ENCODE assay signal across 8 mouse cellular contexts in the genomic region with DNA sequence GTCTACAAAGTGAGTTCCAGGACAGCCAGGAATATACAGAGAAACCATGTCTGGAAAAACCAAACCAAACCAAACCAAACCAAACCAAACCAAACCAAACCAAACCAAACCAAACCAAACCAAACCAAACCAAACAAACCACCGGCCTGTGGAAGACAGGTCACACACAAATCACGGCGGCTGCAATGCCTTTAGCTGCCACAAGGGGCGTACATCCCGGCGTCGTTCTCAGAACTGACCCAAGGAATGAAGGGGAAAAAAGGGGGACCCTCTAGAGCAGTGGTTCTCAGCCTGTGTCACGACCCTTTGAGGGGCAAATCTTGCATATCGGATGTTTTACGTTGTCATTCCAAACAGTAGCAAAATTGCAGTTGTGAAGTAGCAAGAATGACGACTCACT. TPM values are rescaled to one million over a fixed set of nuclear protein-coding genes. Genes with fewer than 3 reads are reported as not detected.
DNase-seq lines count a peak whose midpoint lies in the region; ATAC-seq and TF ChIP-seq lines count a peak whose summit lies in the region.

No protein-coding gene starts in this region.

- H3K4me1 ChIP-seq in hindbrain, embryonic 11.5 days (replicated peaks; ENCODE audit: control insufficient read depth, insufficient read depth, low read length): no peaks in the 10 kb centered on the region
- H3K4me1 ChIP-seq in hindbrain, embryonic 16.5 days (ENCODE audit: control insufficient read depth, insufficient read depth, low read depth, low read length): no peaks in the 10 kb centered on the region; the same call in 1 of the 2 replicates
- no peaks in the 10 kb centered on the region for H3K4me1 ChIP-seq in limb, embryonic 11.5 days (ENCODE audit: control insufficient read depth, insufficient read depth, low read length)
- H3K4me1 ChIP-seq in stomach, postnatal 0 days (replicated peaks; ENCODE audit: control insufficient read depth, insufficient read depth): no peaks in the 10 kb centered on the region
- no peaks in the 10 kb centered on the region for H3K4me1 ChIP-seq in hindbrain, embryonic 14.5 days (replicated peaks; ENCODE audit: control insufficient read depth, insufficient read depth, low read length)

- TF ChIP-seq EP300 in stomach, postnatal 0 days (optimal IDR thresholded peaks at IDR 0.05): no peak

- H3K9ac ChIP-seq in hindbrain, embryonic 11.5 days (ENCODE audit: low read depth, low read length): no peak overlapping the region
- H3K9ac ChIP-seq in hindbrain, embryonic 16.5 days (ENCODE audit: low read depth, low read length): no peak overlapping the region
- no peak overlapping the region for H3K9ac ChIP-seq in limb, embryonic 11.5 days (ENCODE audit: low read length)
- no peak overlapping the region for H3K9ac ChIP-seq in stomach, postnatal 0 days (ENCODE audit: low read length)
- no peak overlapping the region for H3K9ac ChIP-seq in hindbrain, embryonic 14.5 days

- ATAC-seq in hindbrain, embryonic 11.5 days (ENCODE audit: low FRiP score): no peak
- no peak for ATAC-seq in hindbrain, embryonic 16.5 days
- no peak for ATAC-seq in limb, embryonic 11.5 days (ENCODE audit: insufficient number of reproducible peaks, low FRiP score, low TSS enrichment, low read depth)
- ATAC-seq in stomach, postnatal 0 days (ENCODE audit: low FRiP score, low TSS enrichment): no peak
- no peak for ATAC-seq in hindbrain, embryonic 14.5 days (ENCODE audit: low FRiP score)

- H3K27me3 ChIP-seq in hindbrain, embryonic 11.5 days (ENCODE audit: control insufficient read depth, insufficient read depth, low read length): no peaks in the 10 kb centered on the region
- no peaks in the 10 kb centered on the region for H3K27me3 ChIP-seq in hindbrain, embryonic 16.5 days (replicated peaks; ENCODE audit: control insufficient read depth, insufficient read depth, low read length)
- no peaks in the 10 kb centered on the region for H3K27me3 ChIP-seq in limb, embryonic 11.5 days (ENCODE audit: control insufficient read depth, insufficient read depth, low read length)
- no peaks in the 10 kb centered on the region for H3K27me3 ChIP-seq in stomach, postnatal 0 days (ENCODE audit: control insufficient read depth, insufficient read depth, low read length)
- H3K27me3 ChIP-seq in hindbrain, embryonic 14.5 days (ENCODE audit: control insufficient read depth, insufficient read depth, low read length): no peaks in the 10 kb centered on the region

- no peak overlapping the region for H3K27ac ChIP-seq in hindbrain, embryonic 11.5 days (ENCODE audit: low read depth, low read length)
- no peak overlapping the region for H3K27ac ChIP-seq in hindbrain, embryonic 16.5 days (ENCODE audit: low read depth, low read length)
- H3K27ac ChIP-seq in limb, embryonic 11.5 days (replicated peaks; ENCODE audit: low read depth, low read length): no peak overlapping the region
- H3K27ac ChIP-seq in stomach, postnatal 0 days (replicated peaks): no peak overlapping the region
- no peak overlapping the region for H3K27ac ChIP-seq in hindbrain, embryonic 14.5 days

- TF ChIP-seq CTCF in stomach, postnatal 0 days (IDR thresholded peaks at IDR 0.05; ENCODE audit: low read depth): peak; percentile 77

- no peaks in the 10 kb centered on the region for H3K36me3 ChIP-seq in hindbrain, embryonic 11.5 days (ENCODE audit: control insufficient read depth, insufficient read depth, low read length)
- H3K36me3 ChIP-seq in hindbrain, embryonic 16.5 days (ENCODE audit: control insufficient read depth, insufficient read depth, low read length): no peaks in the 10 kb centered on the region
- no peaks in the 10 kb centered on the region for H3K36me3 ChIP-seq in limb, embryonic 11.5 days (ENCODE audit: control insufficient read depth, insufficient read depth, low read length)
- no peaks in the 10 kb centered on the region for H3K36me3 ChIP-seq in stomach, postnatal 0 days (ENCODE audit: control insufficient read depth, insufficient read depth, low read length)
- H3K36me3 ChIP-seq in hindbrain, embryonic 14.5 days (replicated peaks; ENCODE audit: control insufficient read depth, insufficient read depth): no peaks in the 10 kb centered on the region

- H3K4me2 ChIP-seq in hindbrain, embryonic 11.5 days (replicated peaks; ENCODE audit: low read depth, low read length): no peak overlapping the region
- no peak overlapping the region for H3K4me2 ChIP-seq in hindbrain, embryonic 16.5 days (ENCODE audit: low read length)
- H3K4me2 ChIP-seq in limb, embryonic 11.5 days (ENCODE audit: low read depth, severe bottlenecking): no peak overlapping the region
- H3K4me2 ChIP-seq in stomach, postnatal 0 days (replicated peaks; ENCODE audit: low read depth): no peak overlapping the region
- no peak overlapping the region for H3K4me2 ChIP-seq in hindbrain, embryonic 14.5 days (replicated peaks)

- 37% methylated on average over 11 of the region's 11 CpGs for WGBS in hindbrain, embryonic 11.5 days
- WGBS in hindbrain, embryonic 16.5 days: 38% methylated on average over 11 of the region's 11 CpGs
- 38% methylated on average over 11 of the region's 11 CpGs for WGBS in limb, embryonic 11.5 days
- WGBS in stomach, postnatal 0 days: 37% methylated on average over 11 of the region's 11 CpGs
- whole genome bisulfite sequencing in hindbrain, embryonic 14.5 days: 46% methylated on average over 11 of the region's 11 CpGs

- no peak overlapping the region for H3K4me3 ChIP-seq in hindbrain, embryonic 11.5 days (ENCODE audit: low read depth, low read length)
- no peak overlapping the region for H3K4me3 ChIP-seq in hindbrain, embryonic 16.5 days (ENCODE audit: low read length)
- no peak overlapping the region for H3K4me3 ChIP-seq in limb, embryonic 11.5 days (ENCODE audit: low read depth, low read length)
- no peak overlapping the region for H3K4me3 ChIP-seq in stomach, postnatal 0 days (ENCODE audit: low read depth, low read length)
- no peak overlapping the region for H3K4me3 ChIP-seq in hindbrain, embryonic 14.5 days (replicated peaks; ENCODE audit: low read length)

- no peaks in the 10 kb centered on the region for H3K9me3 ChIP-seq in hindbrain, embryonic 11.5 days (ENCODE audit: control insufficient read depth, low read length)
- H3K9me3 ChIP-seq in hindbrain, embryonic 16.5 days (ENCODE audit: control insufficient read depth, low read length): no peaks in the 10 kb centered on the region
- H3K9me3 ChIP-seq in limb, embryonic 11.5 days (ENCODE audit: control insufficient read depth, low read length): no peaks in the 10 kb centered on the region
- no peaks in the 10 kb centered on the region for H3K9me3 ChIP-seq in stomach, postnatal 0 days (ENCODE audit: control insufficient read depth, low read length)
- H3K9me3 ChIP-seq in hindbrain, embryonic 14.5 days (ENCODE audit: control insufficient read depth, low read length): no peaks in the 10 kb centered on the region

- DNase-seq in hindbrain, embryonic 11.5 days (ENCODE audit: low spot score): peak; percentile 76
- peak; percentile 29 to 62 for DNase-seq in spleen, postnatal 10 days (ENCODE audit: low spot score in 2 of 2)
- DNase-seq in spleen, adult 12 weeks (ENCODE audit: low spot score): no peak
- peak; percentile 83 to 88 for DNase-seq in cerebellum, postnatal 14 days
- DNase-seq in limb, embryonic 11.5 days (ENCODE audit: low spot score): peak; percentile 72
- peak; percentile 30 for DNase-seq in stomach, postnatal 0 days (ENCODE audit: low spot score)
- DNase-seq in hindbrain, embryonic 14.5 days (ENCODE audit: low spot score): no peak

RNA-seq across cellular contexts. Expression of a gene that starts 12.8 kb away (rescaled TPM):
- 1.8 and 2.4 TPM in 2 replicates for polyA plus RNA-seq in hindbrain, embryonic 11.5 days (2014; fragmentation: Nextera tagmentation; extraction: Ambion mirVana)
- 4.7 and 5.3 TPM in 2 replicates for polyA plus RNA-seq in hindbrain, embryonic 16.5 days (2015; fragmentation: Nextera tagmentation; extraction: Ambion mirVana)
- 0.61 and 1.0 TPM in 2 replicates for polyA plus RNA-seq in limb, embryonic 11.5 days (2014; fragmentation: Nextera tagmentation; extraction: Ambion mirVana)
- 10.3 and 12.2 TPM in 2 replicates for polyA plus RNA-seq in stomach, postnatal 0 days (2015; fragmentation: Nextera tagmentation; extraction: Ambion mirVana)
- polyA plus RNA-seq in hindbrain, embryonic 14.5 days (2014; fragmentation: Nextera tagmentation; extraction: Ambion mirVana): 6.3 and 6.8 TPM in 2 replicates

Comparison
In these comparisons a context has a peak if more than half of its experiments do, and no peak if none do; other contexts are left out.
1. DNase-seq: peak in hindbrain, embryonic 11.5 days (single experiment), spleen, postnatal 10 days (2 of 2), cerebellum, postnatal 14 days (2 of 2), limb, embryonic 11.5 days (single experiment) and stomach, postnatal 0 days (single experiment); none in spleen, adult 12 weeks (single experiment) and hindbrain, embryonic 14.5 days (single experiment).